Mouse (Mus musculus) embryonic facial prominence, embryonic 12.5 days (tissue): ENCODE results near the gene Pax8. TPM values are rescaled to one million over a fixed set of nuclear protein-coding genes. Genes with fewer than 3 reads are reported as not detected.

ENCODE experiments used
- ATAC-seq: fragments of 200-750 bp; cut with Nextera tagmentation; 2 replicates; pipeline ENCODE4 v1.8.0; 2017; ENCODE audit not compliant: insufficient number of reproducible peaks, insufficient read depth, low FRiP score, low TSS enrichment
- H3K27ac ChIP-seq: fragments of 300-500 bp; sonication (generic); 2 replicates; pipeline ENCODE4 v1.5.1; 2016; ENCODE audit warnings: mild to moderate bottlenecking
- H3K27me3 ChIP-seq: fragments of 300-500 bp; sonication (generic); 2 replicates; pipeline ENCODE4 v1.6.1; 2016; ENCODE audit warnings: mild to moderate bottlenecking, moderate library complexity
- H3K36me3 ChIP-seq: fragments of 300-500 bp; sonication (generic); 2 replicates; pipeline ENCODE4 v1.6.1; 2016; ENCODE audit warnings: mild to moderate bottlenecking
- H3K4me1 ChIP-seq: fragments of 300-500 bp; sonication (generic); 2 replicates; pipeline ENCODE4 v1.6.1; 2016
- H3K4me2 ChIP-seq: fragments of 300-500 bp; sonication (generic); replicated peaks from 2 replicates; pipeline ENCODE4 v1.6.1; 2016; ENCODE audit warnings: mild to moderate bottlenecking, moderate library complexity
- H3K4me3 ChIP-seq: fragments of 300-500 bp; sonication (generic); 2 replicates; pipeline ENCODE4 v1.5.1; 2016; ENCODE audit warnings: mild to moderate bottlenecking
- H3K9ac ChIP-seq: fragments of 300-500 bp; sonication (generic); 2 replicates; pipeline ENCODE4 v1.6.1; 2016; ENCODE audit warnings: mild to moderate bottlenecking, moderate library complexity
- H3K9me3 ChIP-seq: fragments of 300-500 bp; sonication (generic); 2 replicates; pipeline ENCODE4 v1.6.1; 2016; ENCODE audit warnings: mild to moderate bottlenecking, moderate library complexity
- WGBS: fragments of 180-500 bp; shearing (Covaris S2); methylation state at CpG from one replicate; pipeline ENCODE4 v1.1.7; 2016; 5-methylcytosine and 5-hydroxymethylcytosine counted together
- polyA plus RNA-seq: library from polyadenylated mRNA; unstranded; fragments of >200 nt; fragmentation: Nextera tagmentation; extraction: Ambion mirVana; gene quantifications from 2 replicates; pipeline ENCODE4 v1.2.1, GENCODE M21; 2016

Pax8 gene
- polyA plus RNA-seq, 1 experiment from 2014 or later = 0.29 TPM

DNA sequence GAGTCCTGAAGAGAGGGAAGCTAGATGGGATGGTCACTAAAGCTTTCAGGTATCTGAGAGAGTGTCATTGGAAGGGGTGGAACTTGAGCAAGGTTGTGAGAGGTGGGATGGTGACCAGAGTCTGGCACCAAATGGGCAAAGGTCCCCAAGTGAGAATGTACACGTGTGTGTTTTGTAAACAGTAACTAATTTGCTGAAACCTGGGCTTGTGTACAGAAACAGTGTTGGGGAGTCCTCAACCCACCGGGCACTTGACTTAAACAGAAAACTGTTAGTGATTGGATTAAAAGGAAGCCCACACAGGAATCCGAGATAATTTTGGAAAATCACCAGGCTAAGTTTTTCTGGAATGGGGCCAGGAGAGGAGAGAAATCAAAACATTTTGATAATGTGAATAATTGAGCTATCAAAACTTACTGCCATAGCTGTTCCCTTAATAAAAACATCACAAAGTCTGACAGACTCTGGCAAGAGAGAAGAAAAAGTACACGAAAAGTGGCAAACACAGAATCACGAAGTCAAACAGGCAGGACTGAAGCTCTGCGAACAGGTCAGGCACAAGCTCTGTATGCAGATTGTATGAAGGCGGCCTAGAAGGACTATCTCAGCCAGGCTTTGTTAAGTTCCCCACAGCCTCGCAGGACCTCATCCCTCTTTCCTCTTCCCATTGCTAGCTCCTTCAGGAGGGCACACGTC lies 15.1 kb downstream of the Pax8 start:
- H3K4me1 ChIP-seq = no peaks in the 10 kb centered on the region
- 36% methylated on average over 9 of the region's 9 CpGs for WGBS
- ATAC-seq = no peak
- H3K4me3 ChIP-seq = no peak overlapping the region
- H3K9ac ChIP-seq = no peak overlapping the region
- no peaks in the 10 kb centered on the region for H3K9me3 ChIP-seq
- H3K4me2 ChIP-seq = no peak overlapping the region; the same call in 1 of the 2 replicates
- H3K36me3 ChIP-seq = no peaks in the 10 kb centered on the region
- H3K27ac ChIP-seq = no peak overlapping the region
- H3K27me3 ChIP-seq = no peaks in the 10 kb centered on the region

DNA sequence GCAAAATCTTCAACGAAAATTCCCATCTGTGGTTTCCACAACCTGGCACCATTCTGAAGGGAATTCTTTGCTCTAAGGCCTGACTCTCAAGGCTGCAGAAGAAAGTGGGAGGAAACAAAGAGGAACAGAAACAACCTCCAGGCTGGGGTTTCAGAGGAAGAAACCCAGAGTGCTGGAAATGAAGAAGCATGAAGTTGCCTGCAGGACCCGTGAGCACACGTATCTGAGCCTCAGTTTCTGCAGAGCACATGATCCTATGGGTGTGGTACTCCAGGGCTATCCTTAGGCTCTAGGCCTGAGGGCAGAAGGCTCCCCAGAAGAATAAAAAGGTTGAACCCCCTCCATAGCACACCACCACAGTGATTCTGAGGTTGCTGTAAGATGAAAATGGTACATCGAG lies 18.6 kb downstream of the Pax8 start:
- WGBS = 81% methylated on average over 4 of the region's 4 CpGs
- no peaks in the 10 kb centered on the region for H3K36me3 ChIP-seq

DNA sequence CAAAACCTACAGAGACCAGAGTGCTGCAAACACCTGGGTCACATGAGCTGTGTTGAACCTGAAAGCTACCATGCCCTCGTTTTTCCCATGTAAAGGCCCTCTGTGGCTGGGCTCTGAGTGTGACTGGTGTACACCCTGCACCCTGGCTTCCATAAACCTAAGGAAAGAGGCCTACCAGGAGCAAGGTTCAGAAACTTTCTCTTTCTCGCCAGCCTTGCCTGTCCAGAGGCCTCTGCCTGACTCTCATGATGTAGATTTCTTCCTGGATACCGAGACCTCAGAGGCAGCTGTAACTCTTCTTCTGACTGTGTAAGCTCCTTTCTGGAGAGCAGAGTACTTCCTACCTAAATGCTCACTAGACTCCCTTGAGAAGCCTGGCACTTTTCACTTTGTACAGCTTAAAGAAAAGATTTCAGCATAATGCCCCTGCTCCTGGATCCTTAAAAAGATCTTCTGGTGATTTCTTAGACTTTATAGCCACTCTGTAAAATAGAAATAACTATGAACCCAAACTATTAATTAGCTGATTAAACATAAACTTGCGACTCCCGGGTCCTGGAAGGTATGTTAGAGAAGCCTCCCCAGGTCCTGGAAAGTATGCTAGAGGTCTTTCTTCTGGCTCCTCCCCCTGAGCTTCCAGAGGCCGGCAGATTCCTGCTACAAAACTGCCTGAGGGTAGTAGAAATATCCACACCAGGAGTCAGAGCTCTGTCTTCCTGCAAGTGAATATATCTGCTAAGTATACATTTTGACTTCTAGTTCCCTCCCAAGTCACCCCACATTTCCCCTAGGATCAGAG lies 20.1 kb downstream of the Pax8 start:
- Histone ChIP-seq H3K9me3 (no peaks in the 10 kb centered on the region), H3K4me2 (no peak overlapping the region), H3K4me1 (no peaks in the 10 kb centered on the region), H3K27me3 (no peaks in the 10 kb centered on the region), H3K27ac (no peak overlapping the region), H3K4me3 (no peak overlapping the region), H3K36me3 (no peaks in the 10 kb centered on the region), H3K9ac (no peak overlapping the region)
- 34% methylated on average over 6 of the region's 6 CpGs for WGBS
- no peak for ATAC-seq

More for the DNA sequence above, 18.6 kb downstream of the Pax8 start:
- no peaks in the 10 kb centered on the region for H3K9me3 ChIP-seq
- H3K4me2 ChIP-seq = no peak overlapping the region
- no peak overlapping the region for H3K4me3 ChIP-seq
- H3K27me3 ChIP-seq = no peaks in the 10 kb centered on the region
- no peak for ATAC-seq
- no peak overlapping the region for H3K27ac ChIP-seq
- no peak overlapping the region for H3K9ac ChIP-seq
- H3K4me1 ChIP-seq = no peaks in the 10 kb centered on the region

DNA sequence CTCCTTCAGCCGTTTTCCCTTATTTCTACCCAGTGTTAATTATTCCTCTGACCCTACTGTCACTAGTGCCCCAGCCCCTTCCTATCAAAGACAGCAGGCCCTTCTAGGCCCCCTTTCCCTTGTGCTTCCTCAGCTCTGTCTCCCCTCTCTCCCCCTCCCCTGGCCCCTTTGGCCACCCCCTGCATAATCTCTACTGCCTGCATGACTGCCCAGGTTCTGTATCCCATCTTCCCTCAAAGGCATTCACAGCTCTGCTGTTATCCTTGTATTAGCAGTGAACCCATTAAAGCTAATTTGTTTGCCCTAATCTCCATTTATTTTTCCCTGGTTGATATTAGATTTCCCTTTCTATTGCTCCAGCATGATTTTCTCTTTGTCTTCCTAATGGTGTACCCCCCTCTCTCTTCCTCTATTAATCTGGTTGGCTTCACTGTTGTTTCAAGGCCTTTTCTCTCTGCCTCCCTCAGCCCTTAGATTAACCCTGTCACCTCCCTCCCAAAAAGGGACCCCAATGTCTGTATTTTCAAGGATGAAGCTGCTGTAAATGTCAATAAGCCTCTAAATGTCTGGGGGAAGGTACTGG lies 20.9 kb downstream of the Pax8 start:
- 50% methylated on average over 1 of the region's 1 CpGs for WGBS
- H3K27ac ChIP-seq = no peak overlapping the region
- no peak overlapping the region for H3K9ac ChIP-seq
- no peak overlapping the region for H3K4me2 ChIP-seq
- no peaks in the 10 kb centered on the region for H3K4me1 ChIP-seq
- H3K4me3 ChIP-seq = no peak overlapping the region
- no peaks in the 10 kb centered on the region for H3K9me3 ChIP-seq
- H3K36me3 ChIP-seq = no peaks in the 10 kb centered on the region
- no peaks in the 10 kb centered on the region for H3K27me3 ChIP-seq
- ATAC-seq = no peak

DNA sequence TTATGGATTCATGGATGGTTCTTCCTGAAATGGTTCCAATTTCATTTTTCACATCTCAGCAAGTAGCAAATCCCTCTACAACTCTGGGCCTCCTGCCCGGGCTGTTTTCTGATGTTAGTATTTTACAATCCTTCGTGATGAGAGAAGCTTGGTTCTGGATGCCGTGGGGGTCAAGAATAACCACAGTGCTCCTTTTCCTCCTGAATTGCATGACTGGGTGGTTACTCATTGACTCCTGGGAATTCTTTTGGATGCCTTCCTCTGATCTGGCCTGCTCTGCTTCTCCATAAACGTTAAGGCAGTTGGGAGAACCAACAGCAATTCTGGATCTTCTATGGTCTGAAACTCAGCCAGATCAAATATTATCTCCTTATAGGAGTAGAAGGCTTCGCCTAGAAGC lies 22.2 kb downstream of the Pax8 start:
- Histone ChIP-seq H3K4me3 (no peak overlapping the region), H3K36me3 (no peaks in the 10 kb centered on the region), H3K27me3 (no peaks in the 10 kb centered on the region), H3K27ac (no peak overlapping the region), H3K9me3 (no peaks in the 10 kb centered on the region), H3K4me1 (no peaks in the 10 kb centered on the region), H3K4me2 (no peak overlapping the region), H3K9ac (no peak overlapping the region)
- no peak for ATAC-seq
- WGBS = 83% methylated on average over 5 of the region's 5 CpGs

DNA sequence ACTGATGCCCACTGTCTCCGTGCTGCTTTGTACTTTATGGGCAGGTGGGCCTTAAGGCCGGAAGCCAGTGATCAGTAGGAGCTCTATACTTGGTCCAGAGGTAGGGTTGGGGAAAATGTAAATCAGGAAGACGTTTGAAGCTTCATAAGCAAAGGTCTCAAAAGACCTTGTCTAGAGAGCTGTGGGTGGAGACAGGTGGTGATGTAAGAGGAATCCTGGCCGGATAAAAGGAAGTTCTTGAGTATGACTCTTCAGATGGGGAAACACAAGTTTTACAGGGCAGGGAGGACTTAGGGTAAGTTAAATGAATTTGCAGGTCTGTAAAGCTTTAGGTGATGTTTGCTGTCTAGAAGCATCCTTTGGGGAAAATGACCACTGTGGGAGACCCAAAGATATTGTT lies 26.3 kb downstream of the Pax8 start:
- no peak overlapping the region for H3K4me2 ChIP-seq
- H3K27ac ChIP-seq = no peak overlapping the region
- no peak overlapping the region for H3K4me3 ChIP-seq
- 82% methylated on average over 4 of the region's 4 CpGs for WGBS
- no peak overlapping the region for H3K9ac ChIP-seq
- no peak for ATAC-seq
- H3K4me1 ChIP-seq = no peaks in the 10 kb centered on the region
- H3K9me3 ChIP-seq = no peaks in the 10 kb centered on the region
- H3K27me3 ChIP-seq = no peaks in the 10 kb centered on the region
- no peaks in the 10 kb centered on the region for H3K36me3 ChIP-seq

DNA sequence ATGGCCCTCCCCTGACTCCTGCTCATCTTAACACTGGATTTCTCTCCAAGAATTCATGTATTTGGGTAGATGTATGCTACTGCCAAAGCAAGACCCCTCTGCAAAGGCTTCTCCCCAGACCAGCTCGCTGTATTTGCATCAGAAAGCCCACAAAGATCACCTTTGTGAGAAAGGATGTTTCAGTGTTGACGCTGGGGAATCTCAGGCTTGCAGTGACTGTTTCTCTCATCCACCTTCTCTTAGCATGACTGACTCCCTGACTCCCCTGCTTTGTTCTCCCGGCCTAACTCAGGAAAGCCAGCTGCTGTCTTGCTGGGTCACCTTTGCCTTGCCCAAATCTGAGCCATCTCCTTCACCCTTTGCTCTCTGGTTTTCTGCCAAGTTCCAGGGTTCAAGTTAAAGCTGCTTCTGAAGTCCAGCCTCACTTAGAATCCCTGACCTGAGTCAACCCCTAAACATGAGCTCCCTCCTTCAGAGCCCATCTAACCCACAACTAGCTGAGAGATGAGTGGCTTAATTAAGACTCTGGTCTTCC lies 32.1 kb downstream of the Pax8 start:
- Histone ChIP-seq H3K36me3 (no peaks in the 10 kb centered on the region), H3K4me2 (no peak overlapping the region), H3K27me3 (no peaks in the 10 kb centered on the region), H3K9me3 (no peaks in the 10 kb centered on the region), H3K9ac (no peak overlapping the region), H3K4me1 (no peaks in the 10 kb centered on the region), H3K27ac (no peak overlapping the region), H3K4me3 (no peak overlapping the region)
- WGBS = 48% methylated on average over 3 of the region's 3 CpGs
- no peak for ATAC-seq

DNA sequence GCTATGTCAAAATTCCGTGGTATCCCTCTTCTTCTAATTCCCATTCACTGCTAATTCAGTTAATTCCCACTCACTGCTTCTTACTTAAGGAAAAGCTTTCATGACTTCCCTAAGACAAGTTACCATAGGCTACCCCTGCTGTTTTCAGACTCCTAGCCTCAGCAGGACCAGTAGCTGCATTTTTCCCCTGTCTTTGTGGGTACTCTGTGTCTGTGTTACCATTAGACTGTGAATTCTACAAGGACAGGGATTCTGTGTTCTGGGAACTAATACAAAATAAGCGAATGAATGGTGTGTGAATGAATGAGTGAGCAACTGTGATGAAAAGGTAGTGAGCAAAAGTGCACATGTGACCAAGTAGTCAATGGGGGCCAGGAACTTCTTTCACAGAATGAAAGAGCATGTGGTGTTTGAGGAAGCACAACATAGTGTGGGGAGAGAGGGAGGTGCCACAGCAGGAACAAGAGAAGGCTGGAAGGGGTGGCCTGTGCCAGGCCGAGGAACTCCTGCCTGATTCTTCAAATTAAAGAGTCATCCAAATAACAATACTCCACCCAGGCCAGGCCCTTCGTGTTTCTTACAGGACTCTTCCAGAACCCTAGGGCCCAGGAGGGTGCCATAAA lies 33.0 kb downstream of the Pax8 start:
- no peak for ATAC-seq
- Histone ChIP-seq H3K4me3 (no peak overlapping the region), H3K4me1 (no peaks in the 10 kb centered on the region), H3K27me3 (no peaks in the 10 kb centered on the region), H3K9me3 (no peaks in the 10 kb centered on the region), H3K27ac (no peak overlapping the region), H3K9ac (no peak overlapping the region), H3K4me2 (no peak overlapping the region), H3K36me3 (no peaks in the 10 kb centered on the region)
- 57% methylated on average over 4 of the region's 4 CpGs for WGBS

DNA sequence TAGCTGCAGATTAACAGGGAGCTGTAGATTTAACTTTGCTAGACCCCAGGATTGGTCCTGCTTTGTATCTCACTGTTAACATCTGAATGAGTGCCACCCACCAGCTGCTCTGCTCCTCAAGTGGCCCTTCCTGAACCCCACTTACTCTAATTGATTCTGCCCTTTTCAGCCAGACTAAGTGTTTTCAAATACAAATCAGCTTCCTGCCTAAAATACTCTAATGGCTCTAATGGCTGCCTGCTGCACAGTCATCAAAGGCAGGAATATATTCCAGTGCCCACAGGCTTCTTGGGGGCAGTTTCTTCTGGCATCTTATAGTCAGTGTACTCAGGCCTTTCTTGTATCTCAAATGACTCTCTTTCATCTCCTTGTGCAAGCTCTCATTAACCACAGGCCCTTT lies 33.5 kb downstream of the Pax8 start:
- H3K4me2 ChIP-seq = no peak overlapping the region
- H3K27me3 ChIP-seq = no peaks in the 10 kb centered on the region
- ATAC-seq = no peak
- H3K9ac ChIP-seq = no peak overlapping the region
- H3K27ac ChIP-seq = no peak overlapping the region
- H3K4me3 ChIP-seq = no peak overlapping the region
- H3K36me3 ChIP-seq = no peaks in the 10 kb centered on the region
- H3K4me1 ChIP-seq = no peaks in the 10 kb centered on the region
- H3K9me3 ChIP-seq = no peaks in the 10 kb centered on the region

DNA sequence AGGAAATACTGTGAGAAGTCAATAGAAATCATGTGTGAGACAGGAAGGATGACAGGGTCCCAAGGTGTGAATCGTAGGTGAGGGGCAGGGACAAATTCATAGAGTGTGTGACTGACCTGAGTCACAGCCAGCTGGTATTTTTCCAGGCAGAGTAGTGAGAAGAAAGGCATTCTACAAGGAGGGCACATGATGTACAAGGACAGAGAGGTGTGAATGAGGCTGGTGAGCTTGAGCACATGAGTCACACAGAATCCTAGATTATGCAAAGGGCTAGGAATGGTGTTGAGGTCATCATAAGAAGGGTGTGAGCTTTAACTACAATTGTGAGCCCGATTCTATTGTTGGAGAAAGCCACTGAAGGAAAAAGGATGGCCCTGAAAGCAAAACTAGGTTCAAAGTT lies 35.3 kb downstream of the Pax8 start:
- no peak overlapping the region for H3K9ac ChIP-seq
- H3K36me3 ChIP-seq = no peaks in the 10 kb centered on the region
- WGBS = 85% methylated on average over 2 of the region's 2 CpGs
- no peaks in the 10 kb centered on the region for H3K27me3 ChIP-seq
- no peak overlapping the region for H3K27ac ChIP-seq
- H3K4me2 ChIP-seq = no peak overlapping the region
- H3K4me1 ChIP-seq = no peaks in the 10 kb centered on the region
- H3K9me3 ChIP-seq = no peaks in the 10 kb centered on the region
- no peak for ATAC-seq
- no peak overlapping the region for H3K4me3 ChIP-seq

DNA sequence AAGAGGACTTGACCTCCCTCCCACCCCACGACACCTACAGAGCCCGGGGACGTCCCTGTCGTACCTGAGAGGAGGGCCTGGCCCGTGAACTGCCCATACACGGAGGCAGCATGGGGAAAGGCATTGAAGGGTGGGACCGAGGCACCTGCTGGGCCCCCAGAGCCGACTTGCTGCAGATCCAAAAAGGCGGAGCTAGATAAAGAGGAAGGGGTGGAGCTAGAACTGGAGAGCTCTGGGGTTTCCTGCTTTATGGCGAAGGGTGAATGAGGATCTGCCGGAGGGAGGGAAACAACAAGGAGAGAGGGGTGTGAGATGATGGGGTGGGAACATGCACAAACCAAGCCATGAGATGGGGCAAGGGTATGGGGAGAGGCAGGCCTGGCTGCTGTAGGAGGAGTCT lies 39.7 kb downstream of the Pax8 start:
- no peak for ATAC-seq
- 80% methylated on average over 11 of the region's 11 CpGs for WGBS
- Histone ChIP-seq H3K27me3 (no peaks in the 10 kb centered on the region), H3K9me3 (no peaks in the 10 kb centered on the region), H3K4me3 (no peak overlapping the region), H3K27ac (no peak overlapping the region), H3K4me2 (no peak overlapping the region), H3K36me3 (no peaks in the 10 kb centered on the region), H3K4me1 (no peaks in the 10 kb centered on the region), H3K9ac (no peak overlapping the region)
